Mouse (Mus musculus) bone marrow macrophage, adult 2 months (primary cell): ENCODE data around the gene Tmco5.

Experiments
- CTCF ChIP-seq: IDR thresholded peaks from 2 replicates; pipeline ENCODE4 v1.5.1; 2012; ENCODE audit warnings: low read depth, mild to moderate bottlenecking, low read length, moderate library complexity
- POLR2A ChIP-seq: IDR thresholded peaks from 2 replicates; pipeline ENCODE4 v1.6.1; 2012; ENCODE audit warnings: mild to moderate bottlenecking, low read depth, low read length, borderline replicate concordance

- TF ChIP-seq CTCF (no peak), POLR2A (no peak)
Measured at GRCm38 (mm10) chr2:116858703-116859102, 19.8 kb upstream of the Tmco5 start.
